Mouse (Mus musculus): ENCODE results near the gene Cbfb.

Cbfb gene

GRCm38 (mm10) chr8:105170381-105171115, at the start of gene Cbfb:
TSS of gene Cbfb (plus strand) at chr8:105170674.
- H3K4me1 ChIP-seq (replicated peaks; ENCODE audit: low read depth, low read length) = peaks cover 20% of the 10 kb centered on the region
- H3K27me3 ChIP-seq (ENCODE audit: insufficient read depth, low read length) = peaks cover 14% of the 10 kb centered on the region; the same call in 1 of the 2 replicates
- TF ChIP-seq CTCF (conservative IDR thresholded peaks at IDR 0.05; ENCODE audit: low read length) = no peak
- TF ChIP-seq POU5F1 (IDR thresholded peaks at IDR 0.05; ENCODE audit: borderline replicate concordance, low read length) = no peak
- no peak for TF ChIP-seq NANOG (IDR thresholded peaks at IDR 0.05; ENCODE audit: borderline replicate concordance, low read length)
- H3K36me3 ChIP-seq (ENCODE audit: insufficient read depth, low read length) = no peaks in the 10 kb centered on the region
- peak within 1 kb of the TSS; percentile 89 for H3K4me3 ChIP-seq (replicated peaks; ENCODE audit: low read length)
- no peaks in the 10 kb centered on the region for H3K9me3 ChIP-seq (ENCODE audit: low read length)

GRCm38 (mm10) chr8:105129864-105130263, 40.6 kb upstream of the Cbfb start:
- no peak overlapping the region for H3K4me3 ChIP-seq (replicated peaks; ENCODE audit: low read length)
- H3K4me1 ChIP-seq (replicated peaks; ENCODE audit: low read depth, low read length) = no peaks in the 10 kb centered on the region
- H3K27me3 ChIP-seq (ENCODE audit: insufficient read depth, low read length) = peaks cover 13% of the 10 kb centered on the region
- TF ChIP-seq NANOG (IDR thresholded peaks at IDR 0.05; ENCODE audit: borderline replicate concordance, low read length) (no peak), POU5F1 (IDR thresholded peaks at IDR 0.05; ENCODE audit: borderline replicate concordance, low read length) (no peak), CTCF (conservative IDR thresholded peaks at IDR 0.05; ENCODE audit: low read length) (no peak)
- H3K9me3 ChIP-seq (ENCODE audit: low read length) = no peaks in the 10 kb centered on the region
- no peaks in the 10 kb centered on the region for H3K36me3 ChIP-seq (ENCODE audit: insufficient read depth, low read length)

DNA sequence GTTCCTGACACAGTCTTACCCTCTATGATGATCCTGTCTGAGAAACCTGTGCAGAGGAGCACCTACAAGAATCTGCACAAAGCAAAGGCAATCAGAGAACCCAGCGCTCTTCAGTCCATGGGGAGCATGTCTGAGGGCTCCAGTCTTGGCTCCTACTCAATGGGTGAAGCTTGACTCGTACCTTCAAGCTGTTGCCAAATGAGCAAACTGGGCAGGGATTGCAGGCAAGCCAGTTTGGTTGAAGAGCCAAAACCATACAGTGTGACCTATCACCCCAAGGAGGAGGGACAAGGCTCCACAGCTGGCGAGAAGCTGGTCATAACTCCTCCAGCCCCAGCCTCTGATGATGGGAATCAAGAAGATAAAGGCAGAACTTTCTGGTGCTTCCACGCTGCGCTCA, 39.0 kb upstream of the Cbfb start, which contains the start of gene Ces4a:
Ces4a (plus strand) TSS at position 292 of the 400 bp plus-strand sequence.
- no peaks in the 10 kb centered on the region for H3K9me3 ChIP-seq (ENCODE audit: low read length)
- H3K4me1 ChIP-seq (replicated peaks; ENCODE audit: low read depth, low read length) = no peaks in the 10 kb centered on the region
- no peaks in the 10 kb centered on the region for H3K36me3 ChIP-seq (ENCODE audit: insufficient read depth, low read length)
- peaks cover 15% of the 10 kb centered on the region for H3K27me3 ChIP-seq (ENCODE audit: insufficient read depth, low read length)
- TF ChIP-seq NANOG (IDR thresholded peaks at IDR 0.05; ENCODE audit: borderline replicate concordance, low read length) (no peak), POU5F1 (IDR thresholded peaks at IDR 0.05; ENCODE audit: borderline replicate concordance, low read length) (no peak), CTCF (conservative IDR thresholded peaks at IDR 0.05; ENCODE audit: low read length) (no peak)
- no peak within 1 kb of the TSS for H3K4me3 ChIP-seq (replicated peaks; ENCODE audit: low read length)

- Histone ChIP-seq H3K4me1 (replicated peaks; ENCODE audit: low read depth, low read length) (peaks cover 16% of the 10 kb centered on the region), H3K9me3 (ENCODE audit: low read length) (no peaks in the 10 kb centered on the region), H3K27me3 (ENCODE audit: insufficient read depth, low read length) (peaks cover 38% of the 10 kb centered on the region), H3K36me3 (ENCODE audit: insufficient read depth, low read length) (no peaks in the 10 kb centered on the region), H3K4me3 (replicated peaks; ENCODE audit: low read length) (peak overlapping the region; percentile 50)
- TF ChIP-seq CTCF (conservative IDR thresholded peaks at IDR 0.05; ENCODE audit: low read length) = peak; percentile 93
- no peak for TF ChIP-seq NANOG (IDR thresholded peaks at IDR 0.05; ENCODE audit: borderline replicate concordance, low read length)
- TF ChIP-seq POU5F1 (IDR thresholded peaks at IDR 0.05; ENCODE audit: borderline replicate concordance, low read length) = no peak
Measured at GRCm38 (mm10) chr8:105138423-105138822, 32.1 kb upstream of the Cbfb start.

GRCm38 (mm10) chr8:105142395-105142794, 28.1 kb upstream of the Cbfb start:
- Histone ChIP-seq H3K4me1 (replicated peaks; ENCODE audit: low read depth, low read length) (peaks cover 16% of the 10 kb centered on the region), H3K36me3 (ENCODE audit: insufficient read depth, low read length) (no peaks in the 10 kb centered on the region), H3K9me3 (ENCODE audit: low read length) (no peaks in the 10 kb centered on the region), H3K27me3 (ENCODE audit: insufficient read depth, low read length) (peaks cover 67% of the 10 kb centered on the region), H3K4me3 (replicated peaks; ENCODE audit: low read length) (peak overlapping the region; percentile 66)
- TF ChIP-seq NANOG (IDR thresholded peaks at IDR 0.05; ENCODE audit: borderline replicate concordance, low read length) = no peak
- no peak for TF ChIP-seq CTCF (conservative IDR thresholded peaks at IDR 0.05; ENCODE audit: low read length)
- TF ChIP-seq POU5F1 (IDR thresholded peaks at IDR 0.05; ENCODE audit: borderline replicate concordance, low read length) = no peak

DNA sequence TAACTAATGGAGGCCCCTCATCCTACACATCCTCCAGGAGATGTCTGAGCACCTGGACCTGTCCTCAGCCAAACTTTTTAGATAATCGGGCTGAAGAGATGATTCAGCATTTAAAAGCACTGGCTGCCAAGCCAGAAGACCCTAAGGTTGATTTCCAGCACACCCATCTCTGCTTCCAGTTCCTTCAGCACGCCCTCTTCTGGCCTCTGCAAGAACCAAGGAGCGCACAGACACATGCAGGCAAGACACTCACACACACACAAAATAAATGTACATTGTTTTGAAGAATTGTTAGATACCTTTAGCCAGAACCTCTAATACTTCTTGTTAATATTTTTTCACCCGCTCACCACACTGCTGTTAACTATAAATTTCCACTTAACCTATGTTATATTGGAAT, 18.8 kb upstream of the Cbfb start:
- TF ChIP-seq NANOG (IDR thresholded peaks at IDR 0.05; ENCODE audit: borderline replicate concordance, low read length) (no peak), CTCF (conservative IDR thresholded peaks at IDR 0.05; ENCODE audit: low read length) (peak; percentile 23), POU5F1 (IDR thresholded peaks at IDR 0.05; ENCODE audit: borderline replicate concordance, low read length) (no peak)
- no peak overlapping the region for H3K4me3 ChIP-seq (replicated peaks; ENCODE audit: low read length)
- no peaks in the 10 kb centered on the region for H3K36me3 ChIP-seq (ENCODE audit: insufficient read depth, low read length)
- H3K4me1 ChIP-seq (replicated peaks; ENCODE audit: low read depth, low read length) = peaks cover 20% of the 10 kb centered on the region
- H3K27me3 ChIP-seq (ENCODE audit: insufficient read depth, low read length) = peaks cover 71% of the 10 kb centered on the region
- H3K9me3 ChIP-seq (ENCODE audit: low read length) = no peaks in the 10 kb centered on the region

DNA sequence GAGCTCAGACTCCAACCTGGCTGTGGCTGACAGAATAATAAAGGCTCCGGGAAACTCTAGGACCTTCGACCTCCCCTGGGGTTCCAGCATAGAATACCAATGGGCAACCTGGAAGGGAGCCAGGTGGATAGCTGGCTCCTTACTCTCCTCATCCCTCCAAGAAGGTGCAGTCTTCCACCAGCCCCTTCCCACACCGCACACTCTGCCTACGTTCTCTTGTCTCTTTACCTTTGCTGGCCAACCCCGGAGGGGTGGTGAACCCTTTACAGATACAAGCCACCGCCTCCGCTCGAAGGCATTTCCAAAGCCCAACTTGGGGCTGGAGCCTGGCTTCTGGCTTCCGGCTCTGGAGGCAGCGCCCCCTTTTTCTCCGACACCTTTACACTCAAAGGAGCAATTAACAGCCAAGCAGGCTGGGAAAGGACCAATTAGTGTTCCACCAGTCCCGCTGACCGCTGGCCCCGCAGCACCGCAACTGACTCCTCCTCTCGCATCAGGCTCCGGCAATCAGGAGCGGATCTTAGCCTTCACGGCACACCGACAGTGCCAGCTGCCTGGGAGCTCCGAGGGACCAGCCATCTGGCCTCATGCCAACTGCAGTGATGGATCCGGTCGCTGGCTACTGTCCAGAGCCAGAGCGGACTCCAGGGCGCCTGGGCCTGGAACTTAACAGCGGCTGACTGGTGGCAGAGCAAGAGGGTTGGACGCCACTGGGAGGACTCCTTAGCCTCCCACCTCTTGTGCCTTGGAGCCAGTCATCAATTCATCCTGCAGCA, 17.7 kb upstream of the Cbfb start:
- TF ChIP-seq NANOG (IDR thresholded peaks at IDR 0.05; ENCODE audit: borderline replicate concordance, low read length) = no peak
- peaks cover 20% of the 10 kb centered on the region for H3K4me1 ChIP-seq (replicated peaks; ENCODE audit: low read depth, low read length)
- H3K27me3 ChIP-seq (ENCODE audit: insufficient read depth, low read length) = peaks cover 65% of the 10 kb centered on the region
- peak overlapping the region; percentile 71 for H3K4me3 ChIP-seq (replicated peaks; ENCODE audit: low read length)
- H3K36me3 ChIP-seq (ENCODE audit: insufficient read depth, low read length) = no peaks in the 10 kb centered on the region
- no peaks in the 10 kb centered on the region for H3K9me3 ChIP-seq (ENCODE audit: low read length)

DNA sequence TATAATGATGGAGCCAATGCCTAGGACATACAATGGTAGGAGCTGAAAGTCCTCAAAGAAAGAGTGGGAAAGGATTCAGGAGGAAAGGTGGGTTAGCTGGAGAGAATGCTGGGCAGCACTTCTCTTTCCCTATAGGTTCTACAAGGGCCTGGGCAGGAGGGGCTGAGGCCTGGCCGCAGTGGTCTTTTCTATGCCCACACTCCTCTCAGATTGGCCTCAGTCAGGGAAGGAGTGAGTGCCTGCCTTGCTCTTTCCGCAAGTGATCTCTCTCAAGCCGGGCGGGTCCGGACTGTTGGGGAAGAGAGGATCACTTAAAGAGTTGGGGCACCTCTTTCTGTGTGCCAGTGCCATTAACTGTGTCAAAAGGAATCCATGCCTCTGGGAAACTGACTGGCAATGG, 16.2 kb upstream of the Cbfb start:
- Histone ChIP-seq H3K4me3 (replicated peaks; ENCODE audit: low read length) (no peak overlapping the region), H3K9me3 (ENCODE audit: low read length) (no peaks in the 10 kb centered on the region), H3K4me1 (replicated peaks; ENCODE audit: low read depth, low read length) (peaks cover 20% of the 10 kb centered on the region), H3K27me3 (ENCODE audit: insufficient read depth, low read length) (peaks cover 50% of the 10 kb centered on the region), H3K36me3 (ENCODE audit: insufficient read depth, low read length) (no peaks in the 10 kb centered on the region)
- TF ChIP-seq POU5F1 (IDR thresholded peaks at IDR 0.05; ENCODE audit: borderline replicate concordance, low read length) = no peak
- TF ChIP-seq CTCF (conservative IDR thresholded peaks at IDR 0.05; ENCODE audit: low read length) = no peak
- TF ChIP-seq NANOG (IDR thresholded peaks at IDR 0.05; ENCODE audit: borderline replicate concordance, low read length) = no peak
